Mouse (Mus musculus) frontal cortex, adult 2 months (tissue): ENCODE data around the gene Tmem136. TPM values are rescaled to one million over a fixed set of nuclear protein-coding genes. Genes with fewer than 3 reads are reported as not detected.

Experiments
- DNase-seq, 2 experiments: peaks; one replicate each; pipeline ENCODE4 v3.0.0; 2022; ENCODE audit warnings: low spot score in 1 of 2; ENCODE audit errors: extremely low spot score in 1 of 2
- polyA plus RNA-seq: library from polyadenylated mRNA; depleted of rRNA; stranded (reverse); fragments of >200 nt; gene quantifications from 2 replicates; pipeline ENCODE4 v1.2.3, GENCODE M21; 2012

Gene Tmem136
- polyA plus RNA-seq, 1 experiment, result 28.1 TPM

- no peak for DNase-seq
Measured at GRCm38 (mm10) chr9:43109125-43109524, 7.2 kb downstream of the Tmem136 start.

GRCm38 (mm10) chr9:43108721-43109120 is 7.6 kb downstream of the Tmem136 start:
- no peak for DNase-seq

GRCm38 (mm10) chr9:43108081-43108480 is 8.3 kb downstream of the Tmem136 start:
- no peak for DNase-seq

GRCm38 (mm10) chr9:43107555-43107954 is 8.8 kb downstream of the Tmem136 start:
- DNase-seq, result peak in 1 of 2 experiments; percentile 45

GRCm38 (mm10) chr9:43107187-43107517 is 9.2 kb downstream of the Tmem136 start, which contains the start of gene Arhgef12:
Gene Arhgef12, minus strand, starts transcription at chr9:43107239.
- DNase-seq, result peak in 1 of 2 experiments; percentile 80

GRCm38 (mm10) chr9:43106426-43107186 is 9.8 kb downstream of the Tmem136 start:
- peak in 1 of 2 experiments; percentile 34 for DNase-seq

GRCm38 (mm10) chr9:43105664-43106361 is 10.6 kb downstream of the Tmem136 start:
- DNase-seq, result peak; percentile 72 to 88

- DNase-seq, result peak in 1 of 2 experiments; percentile 43
Measured at GRCm38 (mm10) chr9:43104873-43105663, 11.3 kb downstream of the Tmem136 start.

- no peak for DNase-seq
Measured at GRCm38 (mm10) chr9:43104526-43104872, 11.9 kb downstream of the Tmem136 start.

- DNase-seq, result no peak
Measured at GRCm38 (mm10) chr9:43103675-43104299, 12.6 kb downstream of the Tmem136 start.

GRCm38 (mm10) chr9:43102931-43103330 is 13.4 kb downstream of the Tmem136 start:
- no peak for DNase-seq

- DNase-seq, result no peak
Measured at GRCm38 (mm10) chr9:43101936-43102595, 14.3 kb downstream of the Tmem136 start.

- no peak for DNase-seq
Measured at GRCm38 (mm10) chr9:43098922-43099321, 17.4 kb downstream of the Tmem136 start.

GRCm38 (mm10) chr9:43097801-43098557 is 18.4 kb downstream of the Tmem136 start:
- DNase-seq, result no peak

GRCm38 (mm10) chr9:43096337-43096736 is 20.0 kb downstream of the Tmem136 start:
- DNase-seq, result no peak

GRCm38 (mm10) chr9:43094828-43095227 is 21.5 kb downstream of the Tmem136 start:
- no peak for DNase-seq

GRCm38 (mm10) chr9:43093803-43094202 is 22.6 kb downstream of the Tmem136 start:
- DNase-seq, result peak in 1 of 2 experiments; percentile 76

GRCm38 (mm10) chr9:43085686-43086285 is 30.6 kb downstream of the Tmem136 start:
- DNase-seq, result no peak
